Mouse (Mus musculus) megakaryocyte-erythroid progenitor cell, adult 5-6 weeks (primary cell): Measurements from ENCODE around the gene Hoxa4. TPM values are rescaled to one million over a fixed set of nuclear protein-coding genes. Genes with fewer than 3 reads are reported as not detected.

Experiments
- ATAC-seq: replicated peaks from 2 replicates; pipeline ENCODE4 v1.8.0; 2016; ENCODE audit warnings: mild to moderate bottlenecking, inconsistent platforms; ENCODE audit not compliant: severe bottlenecking, poor library complexity, low FRiP score, low TSS enrichment
- total RNA-seq, 2 experiments: library from RNA; stranded (forward) in 1 of 2; stranded (reverse) in 1 of 2; fragments of 200-1000, 215-1000 nt in 1 of 2; fragments of >200 nt in 1 of 2; fragmentation: Nextera tagmentation in 1 of 2; gene quantifications; 2 replicates each; pipeline ENCODE4 v1.2.3; 2014 to 2017

Gene Hoxa4
- total RNA-seq, 2 experiments from 2014 or later: 0.66 to 1.9 TPM

GRCm38 (mm10) chr6:52170166-52170897, 21.2 kb downstream of the Hoxa4 start:
- ATAC-seq: no peak

- no peak for ATAC-seq
Measured at GRCm38 (mm10) chr6:52169499-52170165, 21.9 kb downstream of the Hoxa4 start.

- no peak for ATAC-seq
Measured at GRCm38 (mm10) chr6:52168191-52169055, 23.1 kb downstream of the Hoxa4 start.

GRCm38 (mm10) chr6:52167736-52168161, 23.8 kb downstream of the Hoxa4 start:
- ATAC-seq: no peak

GRCm38 (mm10) chr6:52167176-52167575, 24.4 kb downstream of the Hoxa4 start:
- no peak for ATAC-seq

- no peak for ATAC-seq
Measured at GRCm38 (mm10) chr6:52166431-52167077, 25.0 kb downstream of the Hoxa4 start.

GRCm38 (mm10) chr6:52165441-52166370, 25.8 kb downstream of the Hoxa4 start:
- no peak for ATAC-seq

GRCm38 (mm10) chr6:52164626-52165440, 26.7 kb downstream of the Hoxa4 start, which contains the start of gene Hoxa2:
TSS of gene Hoxa2 (minus strand) at chr6:52164831.
- no peak; the same call in 1 of the 2 replicates for ATAC-seq

GRCm38 (mm10) chr6:52164051-52164625, 27.4 kb downstream of the Hoxa4 start:
- ATAC-seq: no peak; the same call in 1 of the 2 replicates

GRCm38 (mm10) chr6:52163366-52164031, 28.1 kb downstream of the Hoxa4 start:
- ATAC-seq: no peak

GRCm38 (mm10) chr6:52162611-52163365, 28.8 kb downstream of the Hoxa4 start:
- ATAC-seq: no peak

GRCm38 (mm10) chr6:52162093-52162380, 29.5 kb downstream of the Hoxa4 start:
- no peak for ATAC-seq

GRCm38 (mm10) chr6:52161336-52162092, 30.0 kb downstream of the Hoxa4 start:
- ATAC-seq: no peak

GRCm38 (mm10) chr6:52160511-52161335, 30.8 kb downstream of the Hoxa4 start:
- ATAC-seq: no peak

- no peak for ATAC-seq
Measured at GRCm38 (mm10) chr6:52159979-52160378, 31.6 kb downstream of the Hoxa4 start.
